Mouse (Mus musculus) monocyte, adult 2 months (primary cell): ENCODE data around the gene Disp1.

Source experiments
- DNase-seq, 2 experiments: peaks; one replicate each; pipeline ENCODE4 v3.0.0; 2022; ENCODE audit warnings: low spot score in 2 of 2, low read depth in 1 of 2

The Disp1 gene

GRCm38 (mm10) chr1:183092296-183092695 lies 129.0 kb downstream of the Disp1 start:
- no peak for DNase-seq

- DNase-seq: no peak
Measured at GRCm38 (mm10) chr1:183091203-183091602, 130.1 kb downstream of the Disp1 start.

- no peak for DNase-seq
Measured at GRCm38 (mm10) chr1:183088661-183089060, 132.7 kb downstream of the Disp1 start.

GRCm38 (mm10) chr1:183086843-183087242 lies 134.5 kb downstream of the Disp1 start:
- DNase-seq: no peak

GRCm38 (mm10) chr1:183084085-183085050 lies 137.0 kb downstream of the Disp1 start:
- DNase-seq: no peak

- no peak for DNase-seq
Measured at GRCm38 (mm10) chr1:183082436-183082835, 138.9 kb downstream of the Disp1 start.

- DNase-seq: no peak
Measured at GRCm38 (mm10) chr1:183081126-183081525, 140.2 kb downstream of the Disp1 start.

- DNase-seq: no peak
Measured at GRCm38 (mm10) chr1:183075121-183075822, 146.1 kb downstream of the Disp1 start.

- no peak for DNase-seq
Measured at GRCm38 (mm10) chr1:183072263-183073050, 148.9 kb downstream of the Disp1 start.

- DNase-seq: no peak
Measured at GRCm38 (mm10) chr1:183069954-183070649, 151.2 kb downstream of the Disp1 start.

GRCm38 (mm10) chr1:183067807-183068206 lies 153.5 kb downstream of the Disp1 start:
- no peak for DNase-seq

- DNase-seq: no peak
Measured at GRCm38 (mm10) chr1:183066981-183067380, 154.3 kb downstream of the Disp1 start.

GRCm38 (mm10) chr1:183060611-183061010 lies 160.7 kb downstream of the Disp1 start:
- DNase-seq: no peak

- no peak for DNase-seq
Measured at GRCm38 (mm10) chr1:183056289-183056655, 165.1 kb downstream of the Disp1 start.

GRCm38 (mm10) chr1:183055608-183056288 lies 165.6 kb downstream of the Disp1 start:
- DNase-seq: no peak

GRCm38 (mm10) chr1:183052663-183053062 lies 168.7 kb downstream of the Disp1 start:
- DNase-seq: no peak

- DNase-seq: no peak
Measured at GRCm38 (mm10) chr1:183049295-183049694, 172.0 kb downstream of the Disp1 start.

- DNase-seq: no peak
Measured at GRCm38 (mm10) chr1:183047913-183048523, 173.3 kb downstream of the Disp1 start.

- no peak for DNase-seq
Measured at GRCm38 (mm10) chr1:183047191-183047912, 174.0 kb downstream of the Disp1 start.
